In the genomic region with DNA sequence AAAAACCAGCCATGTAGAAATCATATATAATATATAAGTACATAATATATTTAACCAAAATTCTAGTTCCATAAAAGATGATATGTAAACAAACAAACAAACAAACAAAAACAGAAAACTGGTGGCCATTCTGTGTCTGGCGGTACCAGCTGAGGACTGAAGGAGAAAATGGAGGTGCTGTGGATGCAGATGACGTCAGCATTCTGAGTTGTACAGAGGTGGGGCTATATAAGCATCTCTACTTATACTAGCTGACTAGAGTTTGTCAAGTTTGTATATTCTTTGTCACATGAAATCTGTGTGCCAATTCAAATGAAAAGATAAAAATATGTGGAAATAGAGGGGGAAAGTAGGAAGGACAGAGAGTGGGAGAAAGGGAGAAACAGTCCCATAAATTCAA, we compare ENCODE assay signal across 23 mouse cellular contexts. TPM values are rescaled to one million over a fixed set of nuclear protein-coding genes. Genes with fewer than 3 reads are reported as not detected.
"Had no signal": no experiment of that assay in that cellular context is flagged by ENCODE, and none has a peak within 500 bp of the region (broad histone marks: within the 10 kb centered on the region; RNA-seq: fewer than 3 reads in every experiment).

No protein-coding gene starts in this region.

- H3K4me1 ChIP-seq: kidney, embryonic 15.5 days; limb, embryonic 10.5 days; limb, embryonic 13.5 days; liver, embryonic 12.5 days; liver, embryonic 15.5 days; lung, embryonic 15.5 days; megakaryocyte, embryonic 14.5 days; neural tube, embryonic 12.5 days had no signal

- H3K27me3 ChIP-seq: kidney, embryonic 15.5 days; limb, embryonic 13.5 days; liver, embryonic 12.5 days; liver, embryonic 15.5 days; lung, embryonic 15.5 days; megakaryocyte, embryonic 14.5 days; neural tube, embryonic 12.5 days had no signal

- ATAC-seq: liver, embryonic 12.5 days had no signal

- H3K36me3 ChIP-seq: kidney, embryonic 15.5 days; limb, embryonic 10.5 days; limb, embryonic 13.5 days; liver, embryonic 12.5 days; liver, embryonic 15.5 days; lung, embryonic 15.5 days; midbrain, embryonic 10.5 days; neural tube, embryonic 12.5 days had no signal

- H3K9ac ChIP-seq: kidney, embryonic 15.5 days; limb, embryonic 13.5 days; liver, embryonic 12.5 days; liver, embryonic 15.5 days; lung, embryonic 15.5 days; neural tube, embryonic 12.5 days had no signal

- DNase-seq: kidney, postnatal 10 days; kidney, postnatal 36 days; liver; thymus, adult 18-20 months; thymus, postnatal 36 days had no signal

- H3K27ac ChIP-seq: kidney, embryonic 15.5 days; limb, embryonic 10.5 days; limb, embryonic 13.5 days; liver, embryonic 12.5 days; liver, embryonic 15.5 days; lung, embryonic 15.5 days; neural tube, embryonic 12.5 days had no signal

- H3K9me3 ChIP-seq: kidney, embryonic 15.5 days; limb, embryonic 10.5 days; limb, embryonic 13.5 days; liver, embryonic 12.5 days; liver, embryonic 15.5 days; lung, embryonic 15.5 days; megakaryocyte, embryonic 14.5 days; midbrain, embryonic 10.5 days; neural tube, embryonic 12.5 days had no signal

- H3K4me3 ChIP-seq: kidney, embryonic 15.5 days; limb, embryonic 10.5 days; limb, embryonic 13.5 days; liver, embryonic 12.5 days; liver, embryonic 15.5 days; lung, embryonic 15.5 days; megakaryocyte, embryonic 14.5 days; midbrain, embryonic 10.5 days; neural tube, embryonic 12.5 days had no signal

- H3K4me2 ChIP-seq: kidney, embryonic 15.5 days; limb, embryonic 13.5 days; liver, embryonic 12.5 days; liver, embryonic 15.5 days; lung, embryonic 15.5 days; neural tube, embryonic 12.5 days had no signal

RNA-seq across cellular contexts. Expression of gene Gm10192, which starts 9.6 kb away (rescaled TPM):
- total RNA-seq: layer of hippocampus, postnatal 25 days; left cerebral cortex, adult 18-20 months; left cerebral cortex, postnatal 25 days had no signal
- polyA plus RNA-seq: kidney, embryonic 15.5 days; limb, embryonic 10.5 days; limb, embryonic 13.5 days; liver, embryonic 12.5 days; liver, embryonic 15.5 days; lung, embryonic 15.5 days; midbrain, embryonic 10.5 days; midbrain, embryonic 14.5 days; neural tube, embryonic 12.5 days; small intestine, adult 2 months; spleen, adult 2 months; stomach, embryonic 16.5 days; testis, adult 2 months; urinary bladder, adult 2 months had no signal
